Mouse (Mus musculus) cerebellum, adult 11 months (tissue): ENCODE measurements around the gene Gm20388.
A peak's percentile ranks its signal among the peaks of the same experiment; 100 is the strongest.

ENCODE experiments used
- DNase-seq: peaks from one replicate; pipeline ENCODE4 v3.0.0; 2022

The Gm20388 gene

DNA sequence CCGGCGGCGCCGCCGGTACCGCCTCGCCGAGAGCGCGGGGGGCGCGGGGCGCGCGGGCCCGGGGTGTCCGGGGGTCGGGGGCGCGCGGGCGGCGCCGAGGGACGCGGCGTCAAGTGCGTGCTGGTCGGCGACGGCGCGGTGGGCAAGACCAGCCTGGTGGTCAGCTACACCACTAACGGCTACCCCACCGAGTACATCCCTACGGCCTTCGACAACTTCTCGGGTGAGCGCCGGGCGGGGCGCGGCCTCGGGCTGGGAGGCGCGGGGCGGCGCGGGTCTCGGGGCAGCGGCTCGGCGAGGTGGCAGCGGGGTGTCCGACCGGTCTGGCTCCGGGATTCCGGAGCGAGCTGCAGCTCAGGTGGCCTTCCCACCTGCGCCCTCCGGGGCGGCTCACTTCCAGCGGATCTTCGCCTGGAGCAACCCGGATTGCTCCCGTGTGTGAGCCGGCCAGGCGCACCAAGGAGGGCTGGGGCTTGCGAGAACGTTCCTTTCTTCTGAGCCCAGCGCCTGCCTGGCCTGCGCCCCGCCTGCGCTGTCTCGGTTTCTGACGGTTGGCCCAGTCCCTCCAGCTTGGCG is 3743.4 kb downstream of the Gm20388 start:
- peak; percentile 53 for DNase-seq

DNA sequence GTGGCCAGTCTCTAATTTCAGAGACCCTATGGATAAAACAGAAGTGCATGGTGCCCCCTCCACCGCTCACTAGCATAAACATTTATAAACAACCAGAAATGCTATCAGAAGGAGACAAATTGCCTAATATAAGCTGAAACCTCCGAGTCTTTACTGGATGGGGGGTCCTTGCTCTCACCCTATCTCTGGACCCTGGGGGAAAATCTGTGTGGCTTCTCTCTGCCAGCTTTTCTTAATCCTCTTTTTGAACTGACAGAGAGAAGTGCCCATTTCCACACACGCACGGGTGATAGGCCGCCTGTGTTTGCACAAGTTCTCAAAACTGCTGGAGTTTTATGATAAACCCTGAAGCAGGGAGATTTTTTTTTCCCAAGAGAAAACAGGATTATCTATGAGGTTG is 3744.1 kb downstream of the Gm20388 start:
- DNase-seq, result no peak

DNA sequence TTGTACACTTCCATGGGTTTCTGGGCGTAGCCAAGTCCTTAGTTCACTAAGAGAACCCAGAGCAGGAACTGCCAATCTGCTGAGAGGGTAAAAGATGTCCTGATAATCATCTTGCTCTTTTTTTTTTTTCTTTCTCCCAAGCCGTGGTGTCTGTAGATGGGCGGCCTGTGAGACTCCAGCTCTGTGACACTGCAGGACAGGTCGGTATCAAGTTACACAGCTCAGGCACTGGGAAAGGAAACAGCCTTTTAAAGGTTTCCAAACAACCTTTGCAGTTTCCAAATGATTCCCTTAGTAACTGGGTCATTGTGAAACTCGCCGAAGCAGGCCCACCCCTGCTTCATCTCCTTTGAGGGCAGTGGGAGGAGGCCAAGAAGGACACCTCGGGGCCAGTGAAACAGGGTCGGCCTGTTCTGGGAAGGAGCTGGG is 3744.7 kb downstream of the Gm20388 start:
- DNase-seq, result no peak

DNA sequence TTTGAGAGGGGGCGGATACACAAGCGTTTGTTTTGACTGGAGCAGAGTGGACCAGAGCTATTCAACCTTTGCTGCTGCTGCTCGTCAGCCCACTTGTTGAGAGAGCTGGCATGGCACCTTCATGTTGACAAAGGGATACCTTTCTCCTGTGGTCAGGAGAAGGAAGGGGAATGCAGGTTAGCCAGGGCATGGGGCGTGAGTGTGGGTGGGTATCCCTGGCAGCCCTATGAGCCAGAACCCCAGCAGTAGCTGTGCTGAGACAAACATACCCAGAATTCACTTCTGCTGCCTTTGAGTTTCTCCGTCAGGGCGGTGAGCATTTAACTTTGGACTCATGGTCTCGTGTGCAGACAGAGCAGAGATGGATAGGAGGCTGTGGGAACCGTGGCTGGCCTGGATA is 3747.2 kb downstream of the Gm20388 start:
- DNase-seq, result no peak

DNA sequence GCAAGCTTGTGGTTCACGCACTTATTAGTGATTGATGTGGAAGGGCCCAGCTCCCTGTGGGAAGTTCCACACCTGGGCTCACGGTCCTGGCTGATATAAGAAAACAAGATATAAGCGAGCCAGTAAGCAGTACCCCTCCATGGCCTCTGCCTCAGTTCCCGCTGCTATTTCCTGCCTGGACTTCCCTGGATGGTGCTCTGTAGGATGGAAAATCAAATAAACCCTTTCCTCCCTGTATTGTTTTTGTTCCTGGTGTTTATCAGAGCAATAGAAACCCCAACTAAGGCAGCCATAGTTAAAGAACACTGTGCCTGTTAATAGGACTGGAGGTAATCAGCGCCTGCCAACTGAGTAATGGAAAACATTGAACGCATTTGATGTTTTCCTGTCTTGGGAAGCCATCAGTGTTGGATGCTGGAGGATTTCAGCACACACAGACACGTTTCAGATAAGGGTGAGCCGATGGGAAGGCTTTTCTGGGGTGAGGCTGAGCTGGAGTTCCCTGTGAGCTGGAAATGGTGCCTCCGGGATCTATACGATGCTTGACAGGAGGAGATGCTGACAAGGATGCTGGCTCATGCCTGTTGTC is 3748.9 kb downstream of the Gm20388 start:
- no peak for DNase-seq

DNA sequence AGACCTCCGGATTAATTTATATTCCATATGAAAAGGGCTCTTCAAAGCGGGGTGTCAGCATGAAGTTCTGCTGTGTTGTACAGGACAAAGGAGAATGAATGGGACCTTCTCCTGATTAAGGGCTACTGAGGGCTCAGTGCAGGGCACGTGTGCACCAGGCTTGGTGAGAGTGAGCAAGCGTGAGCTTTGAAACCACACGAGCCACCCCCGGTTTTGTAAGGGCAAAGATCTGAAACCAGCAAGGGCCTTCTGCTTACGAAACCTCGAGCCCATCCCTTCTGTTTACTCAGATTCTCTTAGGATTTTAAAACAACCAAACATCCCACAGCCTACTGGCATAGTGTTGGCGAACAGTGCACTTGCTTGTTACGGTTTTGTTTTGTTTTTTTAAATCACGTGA is 3750.9 kb downstream of the Gm20388 start:
- DNase-seq, result no peak

DNA sequence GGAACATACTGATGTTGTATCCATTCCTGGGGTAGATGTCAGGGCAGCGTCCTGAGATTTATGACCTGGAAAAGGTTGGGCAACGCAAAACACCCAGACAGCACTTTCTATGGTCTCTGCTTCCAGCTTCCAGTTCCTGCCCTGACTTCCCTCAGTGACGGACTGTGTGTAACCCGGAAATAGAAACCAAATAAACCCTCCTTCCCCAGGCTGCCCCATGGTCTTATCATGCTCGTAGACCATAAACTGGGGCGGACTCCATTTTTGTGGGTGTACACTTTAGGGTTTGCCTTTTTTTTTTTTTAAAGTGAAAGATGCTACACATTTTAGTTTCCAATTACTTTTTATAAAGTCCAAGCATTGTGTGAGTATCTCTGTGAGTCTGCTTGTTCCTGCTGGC is 3754.9 kb downstream of the Gm20388 start:
- no peak for DNase-seq

DNA sequence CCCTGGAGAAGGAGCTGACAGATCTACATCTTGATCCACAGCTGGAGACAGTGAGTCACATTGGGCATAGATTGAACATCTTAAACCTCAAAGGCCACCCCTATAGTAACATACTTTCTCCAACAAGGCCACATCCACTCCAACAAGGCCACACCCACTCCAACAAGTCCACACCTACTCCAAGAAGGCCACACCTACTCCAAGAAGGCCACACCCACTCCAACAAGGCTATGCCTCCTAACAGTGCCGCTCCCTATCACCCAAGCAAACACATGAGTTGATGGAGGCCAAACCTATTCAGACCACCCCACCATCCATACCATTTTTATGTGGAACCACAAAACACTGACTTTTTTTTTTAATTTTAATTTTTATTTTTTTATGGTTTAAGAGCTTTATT is 3756.2 kb downstream of the Gm20388 start:
- no peak for DNase-seq

DNA sequence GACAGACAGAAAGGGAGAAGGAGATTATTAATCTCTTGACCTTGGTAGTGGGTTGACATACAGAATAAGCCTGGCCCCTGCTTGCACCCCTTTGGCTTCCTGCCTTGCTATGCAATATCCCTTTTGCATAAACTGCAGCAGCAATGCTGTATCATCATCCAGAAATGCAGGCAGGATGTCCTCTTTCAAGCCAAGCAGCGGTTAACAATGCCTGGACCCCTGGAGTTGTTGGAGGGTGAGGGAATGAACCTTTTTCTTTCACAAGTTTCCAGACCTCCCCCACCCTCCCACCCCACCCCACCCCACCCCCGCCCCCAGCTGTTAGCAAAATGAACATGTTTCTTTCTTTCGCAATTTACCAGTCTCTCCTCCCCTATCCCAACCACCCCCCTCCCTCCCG is 3758.0 kb downstream of the Gm20388 start:
- DNase-seq, result no peak

DNA sequence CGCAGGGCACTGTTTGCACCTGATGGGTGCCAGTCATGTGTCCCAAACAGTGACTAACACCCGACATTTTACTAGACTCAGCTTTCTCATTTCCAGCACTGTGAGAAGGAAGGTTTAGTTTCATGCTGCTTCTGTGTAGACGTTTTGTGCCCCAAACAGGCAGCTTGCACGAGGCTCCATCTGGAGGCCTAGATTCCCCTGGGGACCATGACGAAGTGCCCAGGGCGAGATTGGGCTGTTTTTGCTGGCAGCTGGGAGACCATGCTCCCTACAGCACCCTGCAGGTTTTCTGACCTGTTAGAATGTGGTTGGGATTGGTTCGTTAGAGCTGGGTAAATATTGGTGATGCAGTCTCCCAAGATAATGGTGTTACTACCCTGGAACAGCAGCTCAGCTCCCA is 3760.1 kb downstream of the Gm20388 start:
- DNase-seq, result no peak

DNA sequence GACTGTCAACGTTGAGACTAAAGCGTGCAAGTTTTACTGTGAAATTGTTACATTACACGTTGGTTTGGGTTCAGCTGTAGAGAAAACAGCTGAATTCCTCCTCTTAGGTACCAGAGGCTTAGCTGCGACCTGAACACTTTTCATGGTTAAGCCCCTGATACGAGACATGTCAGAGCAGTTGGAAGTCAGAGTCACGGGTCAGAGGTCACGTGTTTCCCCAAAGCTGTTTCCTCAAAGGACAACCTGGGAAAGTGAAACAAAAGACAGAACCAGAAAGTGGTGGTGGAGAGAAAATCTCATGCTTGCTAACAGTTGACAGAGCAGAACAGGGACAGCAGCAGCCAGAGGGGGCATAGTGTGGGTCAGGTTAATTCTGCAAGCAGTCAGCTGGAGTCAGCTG is 3760.8 kb downstream of the Gm20388 start:
- DNase-seq, result no peak

DNA sequence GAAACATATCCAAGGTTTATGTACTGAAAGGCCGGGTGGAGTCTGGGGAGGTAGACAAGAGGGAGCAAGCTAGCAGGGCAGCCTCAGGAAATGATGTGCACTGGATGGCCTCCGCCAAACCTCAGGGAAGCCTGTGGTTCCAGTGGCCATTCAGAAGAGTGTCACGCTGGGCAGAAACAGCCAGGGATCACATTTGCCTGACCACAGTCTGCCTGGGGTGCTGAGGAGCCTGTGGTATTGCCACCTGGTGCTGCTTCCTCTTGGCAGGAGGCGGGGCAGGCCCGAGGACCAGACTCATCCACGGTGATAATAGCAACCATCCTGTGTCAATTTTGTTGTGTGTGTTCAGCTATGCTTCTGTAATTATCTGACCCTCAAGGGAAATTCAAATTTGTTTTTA is 3762.0 kb downstream of the Gm20388 start:
- DNase-seq, result no peak

DNA sequence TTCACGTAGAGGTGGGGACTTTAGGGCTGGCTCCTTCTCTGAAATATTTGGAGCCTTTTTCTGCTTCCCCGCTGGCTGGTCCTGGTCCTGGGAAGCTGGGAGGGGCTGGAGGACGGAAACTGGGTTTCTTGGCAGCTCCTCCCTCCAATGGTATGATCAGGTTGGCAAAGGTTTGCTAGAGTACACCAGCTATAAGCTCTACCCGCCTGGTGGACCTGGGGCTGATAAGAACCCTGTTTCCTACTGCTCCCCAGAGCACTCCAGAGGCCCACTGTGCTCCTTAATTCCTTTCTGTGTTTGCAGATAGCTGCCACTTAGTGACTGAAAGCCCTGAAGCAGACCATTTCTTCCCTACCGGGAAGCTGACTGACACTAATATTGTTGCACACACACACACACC is 3765.0 kb downstream of the Gm20388 start:
- DNase-seq, result no peak

DNA sequence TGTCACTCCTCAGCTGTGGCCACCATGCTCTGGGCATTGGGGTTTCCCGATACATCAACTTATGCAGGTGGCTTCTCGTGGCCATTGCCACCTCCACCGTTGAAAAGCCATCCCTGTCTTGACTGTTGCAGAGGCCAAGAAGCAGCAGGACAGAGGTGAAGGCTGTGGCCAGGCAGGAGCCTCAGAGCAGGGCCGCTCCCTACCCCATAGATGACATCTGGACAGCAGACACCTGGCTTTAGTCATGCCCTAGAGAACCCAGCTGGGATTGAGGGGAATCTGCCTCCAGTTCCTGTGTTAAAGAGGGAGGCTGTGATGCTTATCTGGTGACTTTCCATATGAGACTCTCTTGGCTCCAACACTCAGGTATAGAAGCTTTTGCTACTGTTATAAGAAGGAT is 3767.7 kb downstream of the Gm20388 start:
- DNase-seq, result no peak

DNA sequence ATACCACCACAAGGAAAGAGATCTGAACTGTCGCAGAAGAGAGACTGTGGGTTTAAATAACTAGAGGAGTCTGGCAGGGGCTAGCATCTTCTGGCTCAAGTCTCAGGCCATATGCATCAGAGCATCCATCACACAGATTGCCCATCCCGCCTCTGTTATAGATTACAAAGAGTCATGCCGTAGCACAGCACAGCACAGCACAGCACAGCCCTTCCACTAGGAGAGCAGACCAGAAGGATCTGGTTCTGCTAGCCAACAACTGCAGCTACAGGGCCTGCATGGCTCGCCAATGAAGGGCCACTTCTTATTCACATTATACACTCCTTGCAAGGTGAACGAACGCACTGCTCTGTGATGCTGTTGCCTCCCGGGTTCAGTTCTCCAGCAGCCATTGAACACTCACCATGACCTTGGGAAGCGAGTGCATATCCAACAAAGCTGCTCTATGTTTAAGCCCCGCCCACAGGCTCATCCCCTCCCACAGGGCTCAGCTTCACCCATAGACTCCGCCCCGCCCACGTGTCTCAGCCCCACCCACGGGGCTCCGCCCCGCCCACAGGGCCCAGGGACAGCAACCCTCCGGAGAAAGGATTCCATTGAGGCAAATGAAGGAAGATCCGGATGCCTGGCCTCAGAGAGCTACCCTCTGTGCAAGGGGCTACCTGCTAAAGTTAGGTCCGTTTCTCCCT is 3771.6 kb downstream of the Gm20388 start:
- DNase-seq, result no peak

DNA sequence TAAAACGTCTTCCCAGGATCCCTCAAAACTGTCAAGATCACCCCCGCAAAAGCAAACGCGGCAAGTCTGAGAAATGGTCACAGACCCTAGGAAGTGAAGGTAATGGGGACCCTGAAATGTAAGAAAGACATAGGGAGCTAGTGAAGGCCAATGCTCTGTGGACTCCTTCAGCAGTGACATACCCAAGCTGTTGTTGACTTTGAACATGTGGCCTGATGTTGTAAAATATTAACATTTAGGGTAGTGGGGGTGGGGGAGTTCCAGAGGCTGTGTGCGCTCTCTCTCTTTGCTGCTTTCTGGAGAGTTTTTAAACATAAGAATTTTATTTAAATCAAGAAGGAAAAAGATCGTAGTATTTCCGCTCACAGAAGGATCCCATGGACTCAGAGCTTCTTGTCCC is 3772.7 kb downstream of the Gm20388 start:
- DNase-seq, result no peak

DNA sequence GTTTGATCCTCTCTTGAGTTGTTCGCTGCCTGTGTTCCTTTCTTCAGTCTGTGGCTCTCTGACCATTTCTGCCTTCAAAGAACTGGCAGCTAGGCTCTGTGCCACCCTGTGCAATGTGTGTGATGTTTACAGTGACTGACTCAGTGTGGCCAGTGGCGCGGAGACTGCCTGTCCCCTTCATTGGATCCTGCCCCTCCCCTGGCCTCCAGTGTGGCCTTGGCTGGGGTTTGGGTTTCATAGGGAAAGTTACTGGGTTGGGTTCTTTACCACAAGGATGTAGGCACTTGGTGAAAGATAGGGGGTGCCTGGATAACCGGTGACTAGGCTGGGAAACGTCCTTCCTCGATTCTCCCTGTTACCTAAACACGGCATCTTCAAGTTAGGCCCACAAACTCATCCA is 3774.2 kb downstream of the Gm20388 start:
- no peak for DNase-seq

DNA sequence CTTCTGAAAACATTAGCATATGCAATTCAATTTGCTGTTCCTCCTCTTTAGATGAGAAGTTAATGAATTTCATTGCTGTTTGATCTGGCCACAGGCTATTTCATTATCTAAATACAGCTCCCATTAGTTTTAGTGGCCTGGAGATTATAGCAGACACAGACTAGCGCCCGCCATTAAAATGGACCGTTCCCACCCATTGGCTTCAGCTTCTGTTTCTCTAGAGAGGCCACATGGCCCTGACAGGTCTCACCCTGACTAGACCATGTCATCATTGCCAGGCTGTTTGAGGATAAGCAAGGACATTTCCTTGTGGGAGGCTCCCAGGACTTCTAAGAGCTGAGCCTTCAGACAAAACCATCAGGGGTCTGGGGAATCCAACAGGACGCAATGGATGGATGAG is 3774.8 kb downstream of the Gm20388 start:
- no peak for DNase-seq

DNA sequence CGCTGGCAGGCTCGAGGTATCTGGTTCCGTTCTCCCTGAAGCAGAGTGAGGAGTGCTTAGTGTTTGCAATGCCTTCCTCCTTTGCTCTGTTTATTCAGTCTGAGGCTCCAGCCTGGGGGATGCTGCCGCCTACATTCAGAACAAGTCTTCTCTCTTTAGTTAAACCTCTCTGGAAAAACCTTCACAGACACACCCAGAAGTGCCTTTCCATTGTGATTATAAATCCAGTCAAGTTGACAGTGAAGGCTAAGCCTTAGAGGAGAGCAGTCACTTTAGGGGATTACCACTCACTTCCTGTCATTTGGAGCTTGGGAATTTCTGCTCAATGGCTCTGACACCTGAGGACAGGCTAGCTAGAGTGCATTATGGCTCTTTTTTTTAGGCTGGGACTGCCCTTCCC is 3777.2 kb downstream of the Gm20388 start:
- no peak for DNase-seq

DNA sequence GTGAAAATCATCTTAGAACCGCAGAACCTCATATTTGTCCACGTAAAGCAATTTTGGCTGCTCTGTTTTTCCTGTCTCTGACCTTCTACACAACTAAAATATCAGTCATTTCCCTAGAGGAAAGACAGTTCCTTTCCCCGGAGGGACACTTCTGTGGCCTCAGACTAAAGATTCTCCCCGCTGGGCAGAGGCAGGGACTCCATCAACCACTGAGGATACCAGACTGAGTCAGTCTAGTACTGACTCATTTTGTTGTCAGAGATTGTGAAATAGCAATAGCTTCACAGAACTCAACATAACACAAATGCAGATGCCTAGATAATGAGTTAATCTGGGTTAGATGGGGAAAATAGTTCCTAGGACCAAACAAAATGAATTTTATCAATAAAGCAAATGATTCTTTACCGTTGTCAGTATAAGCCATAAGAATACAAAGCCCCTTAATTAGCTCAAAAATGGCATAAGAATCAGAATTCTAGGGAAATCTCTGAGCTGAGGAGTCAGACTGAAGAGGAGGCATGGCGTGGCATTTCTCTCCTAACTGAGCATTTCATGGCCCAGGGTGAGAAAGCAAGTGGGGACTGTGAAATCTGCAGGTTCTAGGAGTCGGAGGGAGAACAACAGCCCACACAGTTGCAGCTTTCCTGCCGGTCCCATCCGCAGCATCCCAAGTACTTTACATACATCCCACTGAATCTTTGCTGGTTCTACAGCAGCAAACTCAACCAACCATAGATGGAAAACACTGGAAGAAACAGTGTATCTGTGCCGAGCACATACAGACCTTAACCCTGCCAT is 3781.7 kb downstream of the Gm20388 start:
- no peak for DNase-seq

DNA sequence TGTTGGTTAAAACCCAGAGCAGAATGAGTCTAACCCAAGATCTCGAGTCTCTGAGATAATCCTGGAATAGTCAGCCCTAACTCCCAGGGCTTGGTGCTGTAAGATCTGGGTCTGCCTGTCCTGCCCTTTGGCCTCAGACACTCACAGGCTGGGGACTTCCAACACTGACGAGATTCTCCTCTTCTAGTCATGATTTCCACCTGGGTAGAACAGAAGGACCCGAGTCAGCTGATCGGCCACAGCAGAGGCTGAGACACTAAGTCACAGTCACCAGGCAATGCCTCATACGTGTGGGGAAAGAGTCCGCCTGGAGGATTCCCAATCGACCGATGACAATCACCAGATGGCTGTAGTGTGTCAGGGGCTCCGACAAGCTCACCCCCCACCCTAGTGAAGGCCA is 3785.5 kb downstream of the Gm20388 start:
- no peak for DNase-seq

DNA sequence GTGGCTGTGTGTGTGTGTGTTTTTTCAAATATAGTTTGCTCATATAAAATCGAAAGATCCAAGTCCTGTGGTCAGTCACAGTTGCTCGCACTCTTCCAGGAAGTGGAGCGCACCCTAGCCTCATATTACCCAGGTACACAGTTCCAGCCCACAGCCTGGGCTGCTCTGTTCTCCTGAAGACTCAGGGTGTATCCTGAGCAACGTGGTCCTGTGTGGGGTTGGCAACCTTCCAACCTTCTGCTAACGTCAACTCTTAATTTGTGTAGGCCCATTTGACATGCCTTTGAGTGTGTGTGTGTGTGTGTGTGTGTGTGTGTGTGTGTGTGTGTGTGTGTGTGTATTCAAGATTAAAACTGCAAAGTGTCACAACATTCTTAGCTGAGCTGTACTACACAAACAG is 3786.7 kb downstream of the Gm20388 start:
- no peak for DNase-seq

DNA sequence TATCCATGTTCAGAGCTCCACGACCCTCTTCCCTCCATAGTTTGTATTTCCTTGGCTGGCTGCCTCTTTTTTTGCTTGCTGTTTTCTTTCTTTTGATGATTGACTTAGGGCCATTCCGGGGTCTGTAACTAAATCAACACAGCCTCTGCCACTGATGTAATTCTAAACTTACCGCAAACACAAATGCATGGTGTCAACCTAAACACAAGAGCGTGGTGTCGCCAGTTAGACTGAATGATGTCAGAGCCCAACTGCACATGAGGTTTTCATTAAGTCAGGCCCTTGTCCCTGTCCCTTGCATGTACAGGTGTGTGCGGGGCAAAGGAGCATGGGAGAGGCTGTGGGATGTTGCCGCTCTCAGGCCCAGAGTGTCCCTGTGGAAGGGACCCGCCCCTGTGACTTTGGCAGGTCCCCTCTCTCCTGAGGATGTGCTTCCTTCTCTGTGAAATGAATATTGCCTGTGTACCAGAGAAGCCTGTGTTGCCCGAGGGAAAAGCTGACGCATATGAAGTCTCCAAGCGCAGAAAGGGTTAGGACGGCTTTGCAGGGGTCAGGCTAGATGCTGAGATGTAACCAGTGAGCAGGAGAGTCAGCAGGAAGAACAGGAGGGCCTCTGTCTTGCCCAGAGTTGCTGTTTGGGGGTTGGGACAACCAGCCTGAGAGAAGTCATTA is 3789.9 kb downstream of the Gm20388 start:
- no peak for DNase-seq
